Mouse (Mus musculus) gastrocnemius, adult 18-20 months (tissue): ENCODE results near the gene Sostdc1. TPM values are rescaled to one million over a fixed set of nuclear protein-coding genes. Genes with fewer than 3 reads are reported as not detected.

Source experiments
- total RNA-seq, 2 experiments: library from RNA; stranded (reverse); gene quantifications; 2 replicates each; pipeline ENCODE4 v1.2.3; 2021

Gene Sostdc1
- total RNA-seq, 2 experiments from 2014 or later, result 0.12 to 0.16 TPM

Other genes starting within 250 kb of the Sostdc1 start
- gene Ankmy2, start 157.0 kb upstream of the Sostdc1 start, total RNA-seq, result 1 to 10 TPM; 5.3 to 5.4 TPM
- gene Bzw2, start 156.1 kb upstream of the Sostdc1 start, total RNA-seq, result 100 to 1,000 TPM; 105 to 125 TPM
- gene Lrrc72, start 60.7 kb upstream of the Sostdc1 start, total RNA-seq, result not detected
- 1 to 10 TPM; 3.1 to 3.8 TPM for gene Ispd, start 67.3 kb downstream of the Sostdc1 start, total RNA-seq
- under 1 TPM; 0.50 to 0.75 TPM for gene D630036H23Rik, start 68.0 kb downstream of the Sostdc1 start, total RNA-seq